Mouse (Mus musculus) intestine, embryonic 14.5 days (tissue): ENCODE measurements around the gene Gbx2. TPM values are rescaled to one million over a fixed set of nuclear protein-coding genes. Genes with fewer than 3 reads are reported as not detected.

Experiments used
- ATAC-seq: fragments of 200-750 bp; cut with Nextera tagmentation; replicated peaks from 2 replicates; pipeline ENCODE4 v1.8.0; 2017; ENCODE audit warnings: low read depth, moderate number of reproducible peaks, moderate TSS enrichment, moderate library complexity; ENCODE audit not compliant: low FRiP score, low TSS enrichment
- DNase-seq: peaks from one replicate; pipeline ENCODE4 v3.0.0-alpha.2; 2018; ENCODE audit warnings: low spot score
- H3K27ac ChIP-seq: fragments of 300-500 bp; sonication (generic); 2 replicates; pipeline ENCODE4 v1.5.1; 2014; ENCODE audit warnings: low read depth, mild to moderate bottlenecking, control low read depth
- H3K27me3 ChIP-seq: fragments of 300-500 bp; sonication (generic); replicated peaks from 2 replicates; pipeline ENCODE4 v1.6.1; 2014; ENCODE audit warnings: low read length, control low read depth; ENCODE audit not compliant: control insufficient read depth, insufficient read depth
- H3K36me3 ChIP-seq: fragments of 300-500 bp; sonication (generic); 2 replicates; pipeline ENCODE4 v1.6.1; 2014; ENCODE audit warnings: low read length, control low read depth; ENCODE audit not compliant: control insufficient read depth, insufficient read depth
- H3K4me1 ChIP-seq: fragments of 300-500 bp; sonication (generic); replicated peaks from 2 replicates; pipeline ENCODE4 v1.6.1; 2014; ENCODE audit warnings: low read length, control low read depth, mixed read lengths; ENCODE audit not compliant: control insufficient read depth, insufficient read depth
- H3K4me2 ChIP-seq: fragments of 300-500 bp; sonication (generic); 2 replicates; pipeline ENCODE4 v1.6.1; 2014; ENCODE audit warnings: low read length
- H3K4me3 ChIP-seq: fragments of 300-500 bp; sonication (generic); 2 replicates; pipeline ENCODE4 v1.5.1; 2014; ENCODE audit warnings: low read depth, low read length, control low read depth, mixed read lengths
- H3K9ac ChIP-seq: fragments of 300-500 bp; sonication (generic); 2 replicates; pipeline ENCODE4 v1.6.1; 2014; ENCODE audit warnings: mild to moderate bottlenecking, low read length
- H3K9me3 ChIP-seq: fragments of 300-500 bp; sonication (generic); 2 replicates; pipeline ENCODE4 v1.6.1; 2016; ENCODE audit warnings: low read length, control low read depth; ENCODE audit not compliant: control insufficient read depth
- WGBS: fragments of 180-500 bp; shearing (Covaris S2); extraction: QIAGEN DNeasy Blood & Tissue Kit; methylation state at CpG from one replicate; pipeline ENCODE4 v1.1.7; 2014; 5-methylcytosine and 5-hydroxymethylcytosine counted together
- polyA plus RNA-seq: library from polyadenylated mRNA; unstranded; fragments of >200 nt; fragmentation: Nextera tagmentation; extraction: Ambion mirVana; gene quantifications from 2 replicates; pipeline ENCODE4 v1.2.1, GENCODE M21; 2014

The Gbx2 gene
- polyA plus RNA-seq, 1 experiment from 2014 or later: not detected

DNA sequence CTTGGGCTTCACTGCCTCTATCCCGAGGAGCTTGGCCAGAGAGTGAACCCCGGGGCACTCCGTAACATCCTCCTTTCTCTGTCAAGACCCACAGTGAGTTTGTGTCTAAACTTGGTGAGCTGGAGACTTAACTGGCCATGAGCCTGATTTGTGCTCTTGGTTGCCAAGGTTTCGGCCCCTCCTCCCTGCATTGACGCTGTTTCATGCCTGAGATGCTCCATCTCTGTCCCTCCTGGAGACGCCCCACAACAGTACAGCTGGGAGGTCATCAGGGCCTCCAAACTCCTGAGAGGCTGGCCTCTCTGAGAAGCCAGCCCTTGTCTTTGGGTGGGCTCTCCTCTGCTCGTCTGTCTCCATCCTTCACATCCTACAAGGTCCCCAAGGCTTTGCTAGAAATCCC is 38.7 kb downstream of the Gbx2 start:
- no peak overlapping the region for H3K4me2 ChIP-seq
- no peaks in the 10 kb centered on the region for H3K9me3 ChIP-seq
- no peak overlapping the region for H3K9ac ChIP-seq
- no peak overlapping the region for H3K4me3 ChIP-seq
- no peak for DNase-seq
- peaks cover 36% of the 10 kb centered on the region for H3K36me3 ChIP-seq
- H3K4me1 ChIP-seq: no peaks in the 10 kb centered on the region; the same call in 1 of the 2 replicates
- no peak for ATAC-seq
- WGBS: 59% methylated on average over 7 of the region's 7 CpGs
- no peaks in the 10 kb centered on the region for H3K27me3 ChIP-seq
- H3K27ac ChIP-seq: no peak overlapping the region

DNA sequence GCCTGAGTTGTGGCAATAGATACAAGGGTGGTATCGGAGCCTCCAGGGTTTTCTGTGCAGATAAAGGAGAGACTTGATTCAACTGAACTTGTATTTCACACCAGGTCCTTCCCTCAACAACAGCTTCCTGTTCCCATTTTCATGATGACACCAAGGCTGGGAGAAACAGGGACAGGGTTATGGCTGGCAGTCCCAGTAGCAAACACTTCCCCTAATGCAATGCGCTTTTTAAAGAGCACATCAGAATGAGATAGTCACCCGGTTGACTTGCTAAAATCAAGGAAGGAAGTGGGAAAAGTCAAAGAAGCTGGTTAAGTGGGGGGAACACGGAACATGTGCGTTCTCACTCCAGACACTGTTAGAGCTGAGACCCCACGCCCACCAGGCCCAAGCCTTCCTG is 39.6 kb downstream of the Gbx2 start:
- Histone ChIP-seq H3K36me3 (peaks cover 35% of the 10 kb centered on the region; the same call in 1 of the 2 replicates), H3K4me1 (no peaks in the 10 kb centered on the region; the same call in 1 of the 2 replicates), H3K9me3 (no peaks in the 10 kb centered on the region), H3K4me2 (no peak overlapping the region), H3K4me3 (no peak overlapping the region), H3K9ac (no peak overlapping the region), H3K27ac (no peak overlapping the region), H3K27me3 (no peaks in the 10 kb centered on the region)
- 85% methylated on average over 6 of the region's 6 CpGs for WGBS
- ATAC-seq (no peak), DNase-seq (no peak)

DNA sequence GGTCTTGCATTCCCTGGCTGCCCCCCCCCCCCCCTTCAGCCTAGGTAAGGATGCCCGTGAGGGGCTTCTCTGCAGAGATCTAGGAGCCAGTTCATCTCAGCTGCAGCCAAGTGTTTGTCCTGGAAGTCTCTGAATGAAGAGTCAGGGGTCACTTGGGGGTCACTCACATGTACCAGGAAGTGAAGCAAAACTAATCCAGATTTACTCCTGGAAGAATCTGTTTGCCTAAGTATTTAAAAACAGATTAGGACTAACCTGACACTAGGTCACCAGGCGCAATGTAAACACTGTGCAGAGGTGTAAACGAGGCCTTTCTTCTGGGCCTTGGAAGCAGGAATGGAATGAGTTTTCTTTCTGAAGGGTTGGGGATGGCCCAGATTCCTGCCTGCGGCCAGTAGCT is 45.3 kb downstream of the Gbx2 start:
- Histone ChIP-seq H3K36me3 (peaks cover 27% of the 10 kb centered on the region; the same call in 1 of the 2 replicates), H3K4me1 (peaks cover 14% of the 10 kb centered on the region), H3K27ac (no peak overlapping the region; the same call in 1 of the 2 replicates), H3K9me3 (no peaks in the 10 kb centered on the region), H3K9ac (no peak overlapping the region), H3K4me3 (no peak overlapping the region), H3K4me2 (no peak overlapping the region), H3K27me3 (no peaks in the 10 kb centered on the region)
- ATAC-seq: peak; percentile 58; the same call in 1 of the 2 replicates
- peak; percentile 65 for DNase-seq
- 13% methylated on average over 4 of the region's 4 CpGs for WGBS

DNA sequence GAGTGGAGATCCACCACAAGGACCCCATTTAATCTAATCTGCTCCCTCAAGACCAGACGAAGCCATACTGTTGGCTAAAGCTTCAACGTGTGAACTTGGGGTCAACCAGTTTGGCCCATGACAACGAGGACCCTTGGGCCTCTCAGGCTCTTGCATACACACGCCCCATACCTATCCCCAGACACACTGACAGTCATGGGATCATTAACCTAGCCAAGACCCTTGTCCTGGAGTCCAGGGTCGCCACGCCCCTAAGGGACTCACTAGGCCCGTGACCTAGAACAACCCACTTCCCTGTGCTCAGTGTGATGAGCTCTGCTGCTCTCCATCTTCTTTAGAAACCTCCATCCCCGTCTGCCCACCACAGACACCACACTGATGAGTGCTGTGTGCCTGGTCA is 46.6 kb downstream of the Gbx2 start:
- ATAC-seq: no peak
- H3K27me3 ChIP-seq: no peaks in the 10 kb centered on the region
- no peaks in the 10 kb centered on the region for H3K9me3 ChIP-seq
- DNase-seq: no peak
- 80% methylated on average over 8 of the region's 8 CpGs for WGBS
- H3K27ac ChIP-seq: no peak overlapping the region
- H3K4me2 ChIP-seq: no peak overlapping the region
- peaks cover 16% of the 10 kb centered on the region; the same call in 1 of the 2 replicates for H3K36me3 ChIP-seq
- H3K4me1 ChIP-seq: peaks cover 24% of the 10 kb centered on the region
- H3K9ac ChIP-seq: no peak overlapping the region
- no peak overlapping the region for H3K4me3 ChIP-seq

DNA sequence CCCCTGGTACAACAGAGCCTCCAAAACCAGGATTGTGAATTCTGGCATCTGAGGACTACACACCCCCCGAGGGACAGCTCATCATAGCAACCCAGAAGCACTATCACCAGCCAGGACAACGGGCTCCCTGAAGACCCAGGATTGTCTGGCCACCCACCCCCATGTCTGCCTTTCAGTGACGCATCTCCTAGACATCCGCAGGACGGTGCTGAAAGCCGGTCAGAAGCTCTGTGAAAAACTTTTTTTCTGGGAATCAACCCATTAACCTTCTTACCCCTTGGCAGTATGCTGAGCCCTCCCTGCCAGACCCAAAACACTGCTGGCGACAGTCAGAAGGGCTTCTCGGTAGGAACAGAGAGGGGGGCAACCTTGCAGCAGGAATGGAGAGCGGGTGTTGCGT is 50.1 kb downstream of the Gbx2 start:
- no peak for DNase-seq
- peaks cover 24% of the 10 kb centered on the region for H3K4me1 ChIP-seq
- no peaks in the 10 kb centered on the region for H3K36me3 ChIP-seq
- no peak overlapping the region for H3K4me2 ChIP-seq
- no peak overlapping the region for H3K27ac ChIP-seq
- H3K4me3 ChIP-seq: no peak overlapping the region
- H3K27me3 ChIP-seq: no peaks in the 10 kb centered on the region
- ATAC-seq: no peak
- 64% methylated on average over 10 of the region's 10 CpGs for WGBS
- H3K9ac ChIP-seq: no peak overlapping the region
- no peaks in the 10 kb centered on the region for H3K9me3 ChIP-seq

DNA sequence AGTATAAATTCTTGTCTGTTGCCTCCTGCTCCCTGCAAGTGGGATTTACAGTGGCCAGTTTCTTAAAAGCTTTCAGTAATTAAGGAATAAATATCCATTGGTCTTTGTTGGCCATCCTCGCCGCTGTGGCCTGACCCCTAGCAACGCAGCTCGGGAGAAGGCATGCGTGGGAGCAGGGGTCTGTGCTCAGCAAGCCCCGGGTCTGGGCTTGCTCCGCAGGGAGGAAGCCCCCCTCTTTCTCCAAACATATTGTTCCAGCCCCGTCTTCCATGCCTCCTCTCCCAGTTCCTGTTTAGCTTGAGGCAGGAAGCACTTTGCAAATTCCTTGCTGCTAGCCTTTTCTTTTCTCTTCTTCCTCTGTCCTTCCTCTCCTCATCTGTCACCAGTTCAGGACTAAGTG is 50.8 kb downstream of the Gbx2 start:
- WGBS: 17% methylated on average over 8 of the region's 8 CpGs
- H3K4me1 ChIP-seq: peaks cover 18% of the 10 kb centered on the region
- H3K27me3 ChIP-seq: no peaks in the 10 kb centered on the region
- H3K9ac ChIP-seq: no peak overlapping the region
- no peaks in the 10 kb centered on the region for H3K9me3 ChIP-seq
- ATAC-seq (no peak), DNase-seq (no peak)
- H3K36me3 ChIP-seq: no peaks in the 10 kb centered on the region
- no peak overlapping the region for H3K4me3 ChIP-seq
- H3K27ac ChIP-seq: no peak overlapping the region
- H3K4me2 ChIP-seq: no peak overlapping the region

DNA sequence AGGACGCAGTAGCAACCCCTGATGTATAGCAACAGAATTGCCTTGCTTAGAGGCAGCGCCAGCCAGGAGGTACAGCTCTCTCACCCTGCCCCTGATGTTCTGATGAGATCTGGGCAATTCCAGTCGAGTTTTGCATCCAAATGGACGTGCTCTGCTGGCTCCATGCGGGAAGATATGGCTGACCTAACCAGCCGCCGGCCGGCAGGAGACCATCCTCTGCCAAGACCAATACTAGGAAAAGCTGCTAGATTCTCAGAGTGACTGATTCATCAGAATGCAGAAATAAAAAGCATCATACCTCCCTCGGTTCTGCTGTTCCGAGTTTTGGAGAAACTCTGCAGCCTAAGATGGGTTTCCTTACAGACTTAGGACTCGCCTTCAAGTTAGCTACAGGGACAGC is 52.5 kb downstream of the Gbx2 start:
- ATAC-seq (no peak), DNase-seq (no peak)
- Histone ChIP-seq H3K36me3 (no peaks in the 10 kb centered on the region), H3K4me2 (no peak overlapping the region), H3K9me3 (no peaks in the 10 kb centered on the region), H3K27me3 (no peaks in the 10 kb centered on the region), H3K27ac (no peak overlapping the region), H3K4me3 (no peak overlapping the region), H3K9ac (no peak overlapping the region), H3K4me1 (peaks cover 13% of the 10 kb centered on the region; the same call in 1 of the 2 replicates)
- WGBS: 87% methylated on average over 11 of the region's 11 CpGs

Other genes with a start within 250 kb of the Gbx2 start
- gene Asb18, start 83.5 kb upstream of the Gbx2 start, polyA plus RNA-seq: not detected in 2 replicates
- 0.22 and 0.51 TPM in 2 replicates for gene Iqca, start 222.2 kb upstream of the Gbx2 start, polyA plus RNA-seq